Mouse (Mus musculus): ENCODE data around the gene H1f0. TPM values are rescaled to one million over a fixed set of nuclear protein-coding genes. Genes with fewer than 3 reads are reported as not detected.

Gene H1f0
- 123 and 145 TPM in 2 replicates for polyA plus RNA-seq (2012; rRNA removed)

- Histone ChIP-seq H3K4me1 (ENCODE audit: control insufficient read depth, insufficient read depth, low read length) (peaks cover 14% of the 10 kb centered on the region; the same call in 1 of the 2 replicates), H3K27ac (ENCODE audit: insufficient read depth, low read depth, low read length) (peak within 1 kb of the TSS; percentile 89), H3K4me3 (ENCODE audit: insufficient read depth, low read depth, low read length) (peak within 1 kb of the TSS; percentile 69), H3K27me3 (replicated peaks; ENCODE audit: control insufficient read depth, insufficient read depth, low read length) (no peaks in the 10 kb centered on the region), H3K36me3 (ENCODE audit: control insufficient read depth, insufficient read depth, low read length) (no peaks in the 10 kb centered on the region)
- under 1% methylated on average over 58 of the region's 58 CpGs for WGBS
- DNase-seq: peak; percentile 96
- TF ChIP-seq CTCF (conservative IDR thresholded peaks at IDR 0.05; ENCODE audit: insufficient read depth, insufficient read length, low read depth, low read length) (no peak), POLR2A (IDR thresholded peaks at IDR 0.05; ENCODE audit: low read depth, low read length) (peak; percentile 88)
These were observed at the start of gene H1f0 for GRCm38 (mm10) chr15:79028237-79028738. Gene H1f0 (plus strand): TSS chr15:79028450.

DNA sequence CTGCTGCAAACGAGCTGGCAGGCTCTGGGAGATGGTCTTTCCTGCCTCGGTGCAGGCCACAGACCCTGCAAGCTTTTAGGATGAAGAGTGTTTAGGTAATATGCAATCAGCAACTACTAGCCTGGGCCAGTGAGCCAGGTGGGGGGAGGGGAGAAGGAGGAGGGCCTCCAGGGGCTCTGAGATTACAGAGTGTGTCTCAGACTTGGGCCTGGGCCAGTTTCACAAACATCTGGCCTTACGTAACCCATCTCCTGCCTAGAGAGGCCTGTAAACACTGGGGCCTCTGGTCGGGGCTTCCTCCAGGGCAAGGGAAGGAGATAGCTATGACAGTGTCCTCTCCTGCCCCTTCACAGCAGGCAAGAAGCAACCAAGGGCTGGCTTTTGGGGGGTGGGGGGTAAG, 49.4 kb upstream of the H1f0 start:
- peak; percentile 65 for DNase-seq

DNA sequence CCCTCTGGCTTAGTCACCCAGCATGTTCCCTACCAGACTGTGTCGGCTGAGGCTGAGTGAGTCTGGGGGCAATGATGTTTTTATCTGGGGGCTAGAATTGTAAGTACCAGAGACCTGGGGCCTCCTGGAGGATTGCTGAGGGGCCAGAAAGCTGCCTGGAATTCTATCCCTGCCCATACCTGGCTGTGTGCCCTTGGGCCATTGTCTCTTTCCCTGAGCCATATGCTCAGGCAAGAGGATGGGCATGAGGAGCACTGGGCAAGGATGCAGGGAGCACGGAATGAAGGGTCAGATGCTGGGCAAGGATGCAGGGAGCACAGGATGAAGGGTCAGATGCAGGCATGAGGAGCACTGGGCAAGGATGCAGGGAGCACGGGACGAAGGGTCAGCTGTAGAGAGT, 48.2 kb upstream of the H1f0 start:
- peaks cover 11% of the 10 kb centered on the region; the same call in 1 of the 2 replicates for H3K4me1 ChIP-seq (ENCODE audit: control insufficient read depth, insufficient read depth, low read length)

More for the DNA sequence above, 49.4 kb upstream of the H1f0 start:
- Histone ChIP-seq H3K27ac (ENCODE audit: insufficient read depth, low read depth, low read length) (no peak overlapping the region), H3K36me3 (ENCODE audit: control insufficient read depth, insufficient read depth, low read length) (no peaks in the 10 kb centered on the region), H3K4me3 (ENCODE audit: insufficient read depth, low read depth, low read length) (no peak overlapping the region), H3K27me3 (replicated peaks; ENCODE audit: control insufficient read depth, insufficient read depth, low read length) (no peaks in the 10 kb centered on the region), H3K4me1 (ENCODE audit: control insufficient read depth, insufficient read depth, low read length) (peaks cover 4% of the 10 kb centered on the region; the same call in 1 of the 2 replicates)
- 25% methylated on average over 4 of the region's 4 CpGs for WGBS
- TF ChIP-seq CTCF (conservative IDR thresholded peaks at IDR 0.05; ENCODE audit: insufficient read depth, insufficient read length, low read depth, low read length) (no peak), POLR2A (IDR thresholded peaks at IDR 0.05; ENCODE audit: low read depth, low read length) (no peak)

DNA sequence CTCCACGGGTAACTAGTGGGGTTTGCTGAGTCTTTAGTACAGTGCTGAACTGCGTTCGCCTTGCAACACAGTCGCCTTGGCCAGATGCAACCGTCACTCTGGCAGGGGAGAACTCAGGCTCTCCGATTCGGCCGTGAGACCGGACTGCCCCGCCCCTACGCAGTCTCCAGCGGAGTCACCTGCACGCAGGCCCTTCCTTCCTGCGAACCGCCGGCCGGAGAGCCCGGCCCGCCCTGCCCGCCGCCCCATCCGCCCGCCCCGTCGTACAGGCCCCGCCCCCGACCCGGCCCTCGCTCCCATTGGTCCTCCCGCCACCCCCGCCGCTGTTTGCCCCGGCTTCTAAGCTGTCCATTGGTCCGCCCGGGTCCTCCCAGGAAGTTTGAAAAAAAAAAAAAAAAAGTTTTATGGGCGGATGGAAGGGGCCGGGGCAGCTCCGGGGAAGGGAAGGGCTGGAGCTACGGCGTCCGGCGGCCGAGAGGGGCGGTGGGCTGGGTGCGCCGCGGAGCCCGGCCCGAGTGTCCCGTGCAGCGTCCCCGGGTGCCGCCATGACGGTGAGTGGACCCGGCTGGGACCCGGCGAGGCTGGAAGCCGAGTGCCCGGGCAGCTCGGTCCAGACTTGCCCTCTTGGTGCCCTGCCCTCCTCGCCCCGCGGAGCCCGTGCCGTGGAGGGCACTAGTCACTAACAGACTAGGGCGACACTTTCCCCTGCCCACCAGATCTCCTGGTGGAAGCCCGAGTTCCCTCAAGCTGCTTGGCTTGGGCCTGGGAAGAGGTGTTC, 45.4 kb upstream of the H1f0 start:
- TF ChIP-seq CTCF (conservative IDR thresholded peaks at IDR 0.05; ENCODE audit: insufficient read depth, insufficient read length, low read depth, low read length): no peak
- peak; percentile 83 for TF ChIP-seq POLR2A (IDR thresholded peaks at IDR 0.05; ENCODE audit: low read depth, low read length)
- under 1% methylated on average over 67 of the region's 67 CpGs for WGBS
- DNase-seq: peak; percentile 95
- peak overlapping the region; percentile 98 for H3K4me3 ChIP-seq (ENCODE audit: insufficient read depth, low read depth, low read length)
- H3K27ac ChIP-seq (ENCODE audit: insufficient read depth, low read depth, low read length): peak overlapping the region; percentile 89
- no peaks in the 10 kb centered on the region for H3K36me3 ChIP-seq (ENCODE audit: control insufficient read depth, insufficient read depth, low read length)
- H3K4me1 ChIP-seq (ENCODE audit: control insufficient read depth, insufficient read depth, low read length): peaks cover 11% of the 10 kb centered on the region; the same call in 1 of the 2 replicates
- no peaks in the 10 kb centered on the region for H3K27me3 ChIP-seq (replicated peaks; ENCODE audit: control insufficient read depth, insufficient read depth, low read length)

More for the DNA sequence above, 48.2 kb upstream of the H1f0 start:
- Histone ChIP-seq H3K27me3 (replicated peaks; ENCODE audit: control insufficient read depth, insufficient read depth, low read length) (no peaks in the 10 kb centered on the region), H3K36me3 (ENCODE audit: control insufficient read depth, insufficient read depth, low read length) (no peaks in the 10 kb centered on the region), H3K4me3 (ENCODE audit: insufficient read depth, low read depth, low read length) (no peak overlapping the region), H3K27ac (ENCODE audit: insufficient read depth, low read depth, low read length) (no peak overlapping the region)
- TF ChIP-seq CTCF (conservative IDR thresholded peaks at IDR 0.05; ENCODE audit: insufficient read depth, insufficient read length, low read depth, low read length): no peak
- TF ChIP-seq POLR2A (IDR thresholded peaks at IDR 0.05; ENCODE audit: low read depth, low read length): no peak
- DNase-seq: no peak
- 90% methylated on average over 4 of the region's 4 CpGs for WGBS

GRCm38 (mm10) chr15:78983436-78984285, 44.6 kb upstream of the H1f0 start:
- H3K27ac ChIP-seq (ENCODE audit: insufficient read depth, low read depth, low read length): peak overlapping the region; percentile 89
- TF ChIP-seq POLR2A (IDR thresholded peaks at IDR 0.05; ENCODE audit: low read depth, low read length) (no peak), CTCF (conservative IDR thresholded peaks at IDR 0.05; ENCODE audit: insufficient read depth, insufficient read length, low read depth, low read length) (no peak)
- DNase-seq: peak; percentile 73
- no peaks in the 10 kb centered on the region for H3K27me3 ChIP-seq (replicated peaks; ENCODE audit: control insufficient read depth, insufficient read depth, low read length)
- peak overlapping the region; percentile 98 for H3K4me3 ChIP-seq (ENCODE audit: insufficient read depth, low read depth, low read length)
- 3% methylated on average over 21 of the region's 21 CpGs for WGBS
- no peaks in the 10 kb centered on the region for H3K36me3 ChIP-seq (ENCODE audit: control insufficient read depth, insufficient read depth, low read length)
- H3K4me1 ChIP-seq (ENCODE audit: control insufficient read depth, insufficient read depth, low read length): peaks cover 18% of the 10 kb centered on the region; the same call in 1 of the 2 replicates

- peak overlapping the region; percentile 98; the same call in 1 of the 2 replicates for H3K4me3 ChIP-seq (ENCODE audit: insufficient read depth, low read depth, low read length)
- no peak overlapping the region for H3K27ac ChIP-seq (ENCODE audit: insufficient read depth, low read depth, low read length)
- WGBS: 60% methylated on average over 5 of the region's 5 CpGs
- no peaks in the 10 kb centered on the region for H3K36me3 ChIP-seq (ENCODE audit: control insufficient read depth, insufficient read depth, low read length)
- H3K4me1 ChIP-seq (ENCODE audit: control insufficient read depth, insufficient read depth, low read length): peaks cover 20% of the 10 kb centered on the region; the same call in 1 of the 2 replicates
- no peak for DNase-seq
- H3K27me3 ChIP-seq (replicated peaks; ENCODE audit: control insufficient read depth, insufficient read depth, low read length): no peaks in the 10 kb centered on the region
- TF ChIP-seq POLR2A (IDR thresholded peaks at IDR 0.05; ENCODE audit: low read depth, low read length) (no peak), CTCF (conservative IDR thresholded peaks at IDR 0.05; ENCODE audit: insufficient read depth, insufficient read length, low read depth, low read length) (no peak)
These were observed 43.9 kb upstream of the H1f0 start for GRCm38 (mm10) chr15:78984286-78984778.

Data from kidney, adult 2 months (tissue).